Mouse (Mus musculus): ENCODE measurements around the gene Zfp651.

Gene Zfp651

DNA sequence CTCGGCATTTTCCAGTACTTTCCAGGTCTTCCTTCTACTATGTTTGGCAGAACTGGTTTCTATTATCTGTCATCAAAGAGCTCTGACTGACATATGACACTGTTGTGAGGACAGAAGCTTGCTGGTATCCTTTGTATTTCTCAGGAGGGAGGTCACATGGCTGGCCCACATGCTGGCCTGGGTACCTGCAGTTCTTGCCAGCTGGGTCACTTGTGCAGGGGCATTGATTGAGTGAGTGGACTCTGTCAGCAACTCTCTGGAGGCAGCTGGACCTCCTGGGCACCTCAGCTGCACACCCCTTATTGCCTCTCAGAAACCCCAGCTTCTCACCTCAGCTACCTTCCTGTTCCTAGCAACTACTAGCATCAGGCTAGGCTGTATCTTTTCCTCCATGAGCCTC lies 48.4 kb downstream of the Zfp651 start:
- in situ Hi-C loops (cut with MboI; ENCODE audit: unreplicated experiment in 2 of 2), result no loop called here

DNA sequence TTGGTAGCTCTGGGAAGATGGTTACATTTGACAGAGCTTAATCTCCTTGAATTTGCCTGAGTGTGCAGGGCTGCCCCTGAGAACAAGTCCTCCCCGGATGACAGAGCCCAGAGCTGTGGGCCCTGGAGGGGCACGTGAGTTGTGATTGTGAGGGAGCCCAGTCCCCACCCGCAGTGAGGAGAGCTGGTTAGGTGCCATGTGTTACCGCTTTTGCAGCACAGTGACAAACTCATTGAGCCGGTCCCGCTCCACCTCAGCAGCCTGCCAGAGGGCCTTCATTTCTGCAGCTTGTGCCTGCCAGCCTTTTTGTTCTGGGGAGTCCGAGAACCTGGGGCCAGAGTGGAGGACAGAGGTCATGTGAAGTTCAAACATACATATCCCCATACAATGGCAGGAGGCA lies 48.8 kb downstream of the Zfp651 start:
- in situ Hi-C loops (cut with MboI; ENCODE audit: unreplicated experiment in 2 of 2), result no loop called here

DNA sequence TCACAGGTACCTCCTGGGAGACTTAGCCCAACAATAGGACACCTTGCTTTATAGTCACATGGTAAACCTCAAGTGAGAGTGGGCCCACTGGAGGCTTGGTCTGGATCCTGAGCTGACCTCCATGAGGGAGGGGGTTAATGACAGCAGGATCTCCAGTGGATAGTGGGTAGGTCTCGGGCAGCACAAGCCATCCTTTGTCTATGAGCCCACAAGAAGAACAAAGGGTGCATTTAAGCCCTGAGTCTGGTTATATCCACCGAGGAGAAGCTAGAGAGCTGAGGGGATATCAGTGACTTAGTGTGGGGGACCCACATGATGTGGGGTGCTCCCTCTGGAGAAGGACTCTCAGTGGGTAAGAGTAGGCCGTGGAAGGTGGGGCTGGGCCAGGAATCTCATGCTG lies 49.4 kb downstream of the Zfp651 start:
- in situ Hi-C loops (cut with MboI; ENCODE audit: unreplicated experiment in 2 of 2), result no loop called here

DNA sequence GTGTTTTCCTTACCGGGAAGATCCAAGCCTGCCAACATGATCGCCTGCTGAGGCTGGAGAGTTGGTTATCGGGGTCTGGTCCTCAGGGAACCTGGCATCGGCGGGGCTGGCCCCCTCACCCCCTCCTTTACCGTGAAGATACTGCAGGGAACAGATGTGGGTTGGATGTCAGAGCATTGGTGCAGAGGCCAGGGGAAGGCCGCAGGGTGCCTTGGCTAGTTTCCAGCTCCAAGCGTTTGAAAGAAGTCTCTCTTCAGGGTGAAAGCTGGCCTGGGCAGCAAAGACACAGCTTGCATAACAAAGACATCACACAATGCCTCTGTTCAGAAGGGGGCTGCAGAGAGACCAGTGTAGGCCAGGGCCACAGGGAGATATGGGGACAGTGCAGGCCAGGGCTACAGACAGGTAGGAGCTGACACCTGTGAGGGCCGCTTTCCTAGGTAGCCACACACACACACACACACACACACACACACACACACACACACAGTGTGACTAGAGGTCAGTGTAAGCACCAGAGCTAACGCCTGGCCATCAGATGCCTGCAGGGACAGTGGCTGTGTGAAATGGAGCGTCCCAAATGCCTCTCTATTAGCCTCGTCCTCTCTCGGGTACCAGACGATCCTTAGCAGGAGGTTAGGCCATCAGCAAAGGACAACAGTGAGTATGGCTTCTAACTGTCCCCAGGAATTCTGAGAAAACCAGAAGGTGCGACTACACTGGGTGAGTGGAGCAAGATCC lies 51.1 kb downstream of the Zfp651 start:
- in situ Hi-C loops (cut with MboI; ENCODE audit: unreplicated experiment in 2 of 2), result no loop called here

DNA sequence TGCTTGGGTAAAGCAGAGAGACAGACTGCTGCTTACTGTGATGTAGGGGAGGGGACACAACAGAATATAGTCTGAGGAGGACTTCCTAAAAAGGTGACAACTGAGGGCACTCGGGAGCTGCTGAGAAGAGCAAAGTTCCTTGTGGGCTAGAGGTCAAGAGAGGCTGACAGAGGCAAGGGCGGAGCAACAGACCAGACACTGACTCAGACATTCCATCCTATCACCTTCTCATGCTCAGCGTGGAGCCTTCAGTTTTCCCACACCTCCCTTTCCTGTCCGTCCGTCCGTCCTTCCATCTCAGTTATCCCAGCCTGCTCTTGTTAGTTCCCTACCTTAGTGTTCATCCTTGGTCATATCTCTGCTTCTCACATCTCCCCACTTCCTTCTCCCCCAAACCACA lies 56.1 kb downstream of the Zfp651 start:
- in situ Hi-C loops (cut with MboI; ENCODE audit: unreplicated experiment in 2 of 2), result no loop called here

DNA sequence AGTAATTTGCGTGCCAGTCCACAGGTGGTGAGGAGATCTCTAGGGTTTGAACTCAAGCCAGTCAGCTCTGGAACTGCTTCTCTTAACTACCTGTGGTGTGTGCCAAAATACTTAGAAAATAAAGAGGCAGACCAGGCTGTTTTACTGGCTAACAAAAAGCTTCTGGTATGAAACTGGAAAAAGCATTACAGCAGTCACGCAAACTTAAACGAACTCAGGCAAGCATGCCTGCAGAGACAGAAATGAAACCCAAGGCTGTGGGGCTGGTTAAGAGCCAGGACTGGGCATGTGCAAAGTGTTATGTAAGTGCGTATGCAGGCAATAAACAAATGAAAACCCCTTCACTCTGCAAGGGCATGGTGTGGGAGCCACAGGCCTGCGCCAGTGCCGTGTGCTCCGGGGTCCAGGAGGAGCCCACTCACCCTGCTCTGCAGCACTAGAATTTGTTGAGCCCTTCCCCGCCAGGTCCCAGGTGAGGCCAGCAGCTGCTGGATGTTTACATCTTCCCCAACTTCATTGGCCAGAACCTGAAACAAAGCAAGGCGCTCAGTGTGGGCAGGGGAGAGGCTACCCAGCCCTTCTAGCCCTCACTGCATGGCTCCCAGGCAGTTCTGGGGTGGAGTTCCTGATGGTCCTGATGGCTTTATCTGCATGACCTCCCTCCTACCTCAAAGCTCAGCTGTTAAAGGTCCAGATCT lies 60.1 kb downstream of the Zfp651 start:
- in situ Hi-C loops (cut with MboI; ENCODE audit: unreplicated experiment in 2 of 2), result no loop called here

DNA sequence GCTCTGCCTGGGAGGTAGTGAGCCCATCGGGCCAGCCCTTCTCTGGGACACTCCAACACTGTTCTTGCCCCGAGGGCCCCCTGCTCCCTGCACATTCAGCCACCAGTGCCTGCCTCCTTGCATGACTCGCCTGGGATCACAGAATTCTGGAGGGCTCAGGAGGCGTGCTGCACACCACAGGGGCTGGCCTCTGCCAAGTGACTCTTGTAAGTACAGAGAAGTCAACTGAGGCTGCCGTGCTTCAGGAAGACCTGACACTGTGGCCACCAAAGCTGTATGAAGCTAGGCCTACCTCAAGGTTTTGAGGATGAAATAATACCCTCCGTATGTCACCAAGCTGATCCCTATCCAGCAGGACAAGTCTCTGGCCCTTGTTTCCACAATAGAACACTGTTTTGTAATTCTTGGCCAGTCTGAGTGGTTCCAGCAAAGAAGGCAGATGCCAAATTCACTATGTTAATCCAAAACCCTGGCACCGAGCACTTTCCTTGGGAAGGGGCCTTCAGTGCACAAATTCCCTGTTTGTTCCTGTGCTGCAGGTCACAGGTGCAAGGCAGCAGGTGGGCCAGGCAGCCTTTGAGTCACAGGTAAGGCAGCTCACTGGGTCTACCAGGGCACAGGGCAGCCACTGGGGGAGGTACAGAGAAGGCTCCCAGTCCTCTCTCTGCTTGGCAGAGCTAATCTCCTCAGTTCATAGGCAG lies 60.8 kb downstream of the Zfp651 start:
- in situ Hi-C loops (cut with MboI; ENCODE audit: unreplicated experiment in 2 of 2), result loop anchor here (10.0 kb wide), 3 partner anchors 155 to 385 kb away; no protein-coding TSS in a partner anchor

DNA sequence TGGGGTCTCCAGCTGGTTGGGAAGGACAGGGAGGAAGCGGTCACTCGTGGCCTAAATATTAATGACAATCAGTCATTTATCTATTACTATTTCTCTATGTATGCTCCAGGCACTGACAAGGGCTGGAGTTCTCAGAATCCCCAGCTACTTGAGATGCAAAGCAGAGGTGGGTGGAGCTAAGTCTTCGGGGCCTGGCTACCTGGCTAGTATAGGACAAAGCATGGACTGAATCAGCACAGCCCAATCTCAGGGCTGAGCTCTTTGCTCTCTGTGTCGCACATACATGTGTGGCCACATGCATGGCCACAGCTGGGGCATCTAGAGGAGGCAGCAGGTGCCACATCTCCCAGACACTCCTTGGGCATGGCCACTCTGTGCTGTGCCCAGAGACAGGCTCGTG lies 61.6 kb downstream of the Zfp651 start:
- in situ Hi-C loops (cut with MboI; ENCODE audit: unreplicated experiment in 2 of 2), result loop anchor here (10.0 kb wide), 3 partner anchors 156 to 384 kb away; no protein-coding TSS in a partner anchor
